Mouse (Mus musculus): ENCODE measurements around the gene Ngf.

Gene Ngf

GRCm38 (mm10) chr3:102469713-102470448, at the start of gene Ngf:
Ngf (plus strand) TSS chr3:102469919.
- no peak for DNase-seq (ENCODE audit: low read depth, low spot score)

- DNase-seq (ENCODE audit: low read depth, low spot score) = no peak
Observed at GRCm38 (mm10) chr3:102445567-102445966, 24.2 kb upstream of the Ngf start.

- no peak for DNase-seq (ENCODE audit: low read depth, low spot score)
Observed at GRCm38 (mm10) chr3:102446691-102447090, 23.0 kb upstream of the Ngf start.

GRCm38 (mm10) chr3:102454566-102454965, 15.2 kb upstream of the Ngf start:
- DNase-seq (ENCODE audit: low read depth, low spot score) = no peak

GRCm38 (mm10) chr3:102460528-102460927, 9.2 kb upstream of the Ngf start:
- no peak for DNase-seq (ENCODE audit: low read depth, low spot score)

- DNase-seq (ENCODE audit: low read depth, low spot score) = no peak
Observed at GRCm38 (mm10) chr3:102460986-102461385, 8.7 kb upstream of the Ngf start.

GRCm38 (mm10) chr3:102462703-102463336, 6.9 kb upstream of the Ngf start:
- DNase-seq (ENCODE audit: low read depth, low spot score) = no peak

GRCm38 (mm10) chr3:102463339-102463738, 6.4 kb upstream of the Ngf start:
- no peak for DNase-seq (ENCODE audit: low read depth, low spot score)

- DNase-seq (ENCODE audit: low read depth, low spot score) = peak; percentile 19
Observed at GRCm38 (mm10) chr3:102466587-102466986, 3.1 kb upstream of the Ngf start.

- DNase-seq (ENCODE audit: low read depth, low spot score) = no peak
Observed at GRCm38 (mm10) chr3:102467121-102467520, 2.6 kb upstream of the Ngf start.

GRCm38 (mm10) chr3:102471251-102471650, 1.5 kb downstream of the Ngf start:
- DNase-seq (ENCODE audit: low read depth, low spot score) = no peak

- DNase-seq (ENCODE audit: low read depth, low spot score) = no peak
Observed at GRCm38 (mm10) chr3:102471799-102472198, 2.1 kb downstream of the Ngf start.

GRCm38 (mm10) chr3:102474275-102475155, 4.8 kb downstream of the Ngf start:
- DNase-seq (ENCODE audit: low read depth, low spot score) = no peak

- DNase-seq (ENCODE audit: low read depth, low spot score) = no peak
Observed at GRCm38 (mm10) chr3:102477917-102478694, 8.4 kb downstream of the Ngf start.

GRCm38 (mm10) chr3:102490393-102491123, 20.8 kb downstream of the Ngf start:
- DNase-seq (ENCODE audit: low read depth, low spot score) = no peak

GRCm38 (mm10) chr3:102498113-102498512, 28.4 kb downstream of the Ngf start:
- DNase-seq (ENCODE audit: low read depth, low spot score) = no peak

- DNase-seq (ENCODE audit: low read depth, low spot score) = no peak
Observed at GRCm38 (mm10) chr3:102498931-102499330, 29.2 kb downstream of the Ngf start.

GRCm38 (mm10) chr3:102500031-102500430, 30.3 kb downstream of the Ngf start:
- no peak for DNase-seq (ENCODE audit: low read depth, low spot score)

GRCm38 (mm10) chr3:102501186-102501585, 31.5 kb downstream of the Ngf start:
- no peak for DNase-seq (ENCODE audit: low read depth, low spot score)

- DNase-seq (ENCODE audit: low read depth, low spot score) = no peak
Observed at GRCm38 (mm10) chr3:102505129-102505528, 35.4 kb downstream of the Ngf start.

GRCm38 (mm10) chr3:102506061-102506460, 36.3 kb downstream of the Ngf start:
- DNase-seq (ENCODE audit: low read depth, low spot score) = no peak
